Mouse (Mus musculus): ENCODE results near the gene Sept8. TPM values are rescaled to one million over a fixed set of nuclear protein-coding genes. Genes with fewer than 3 reads are reported as not detected.

Gene Sept8
- polyA plus RNA-seq (2014; fragmentation: Illumina TruSeq; extraction: RNeasy Lipid Tissue Mini Kit (QIAGEN cat#74804); ENCODE audit: insufficient read depth, low read depth, low replicate concordance): 21.4 TPM

GRCm38 (mm10) chr11:53519207-53520121 lies at the start of gene Sept8:
TSS of gene Sept8 (plus strand) at chr11:53519257.

GRCm38 (mm10) chr11:53469968-53470695 lies 48.9 kb upstream of the Sept8 start, which contains the start of gene Gm9837:
TSS of gene Gm9837 (minus strand) at chr11:53470479.

GRCm38 (mm10) chr11:53479783-53480301 lies 39.2 kb upstream of the Sept8 start, which contains the start of the genes Gm9945 and Sowaha:
TSS of gene Gm9945 (plus strand) at chr11:53480166.
TSS of gene Sowaha (minus strand) at chr11:53480274.

GRCm38 (mm10) chr11:53567224-53568014 lies 48.4 kb downstream of the Sept8 start, which contains the start of gene Kif3a:
TSS of gene Kif3a (plus strand) at chr11:53567379.

Other genes with a start within 250 kb of the Sept8 start
- gene Hspa4, start 218.8 kb upstream of the Sept8 start, polyA plus RNA-seq (2014; fragmentation: Illumina TruSeq; extraction: RNeasy Lipid Tissue Mini Kit (QIAGEN cat#74804); ENCODE audit: insufficient read depth, low read depth, low replicate concordance): 51.9 TPM
- gene Zcchc10, start 194.6 kb upstream of the Sept8 start, polyA plus RNA-seq (2014; fragmentation: Illumina TruSeq; extraction: RNeasy Lipid Tissue Mini Kit (QIAGEN cat#74804); ENCODE audit: insufficient read depth, low read depth, low replicate concordance): 13.2 TPM
- 12.3 TPM for gene Aff4, start 168.4 kb upstream of the Sept8 start, polyA plus RNA-seq (2014; fragmentation: Illumina TruSeq; extraction: RNeasy Lipid Tissue Mini Kit (QIAGEN cat#74804); ENCODE audit: insufficient read depth, low read depth, low replicate concordance)
- gene Leap2, start 96.1 kb upstream of the Sept8 start, polyA plus RNA-seq (2014; fragmentation: Illumina TruSeq; extraction: RNeasy Lipid Tissue Mini Kit (QIAGEN cat#74804); ENCODE audit: insufficient read depth, low read depth, low replicate concordance): not detected
- 315 TPM for gene Uqcrq, start 88.4 kb upstream of the Sept8 start, polyA plus RNA-seq (2014; fragmentation: Illumina TruSeq; extraction: RNeasy Lipid Tissue Mini Kit (QIAGEN cat#74804); ENCODE audit: insufficient read depth, low read depth, low replicate concordance)
- gene Gdf9, start 88.2 kb upstream of the Sept8 start, polyA plus RNA-seq (2014; fragmentation: Illumina TruSeq; extraction: RNeasy Lipid Tissue Mini Kit (QIAGEN cat#74804); ENCODE audit: insufficient read depth, low read depth, low replicate concordance): 1.0 TPM
- gene Gm10447, start 62.1 kb upstream of the Sept8 start, polyA plus RNA-seq (2014; fragmentation: Illumina TruSeq; extraction: RNeasy Lipid Tissue Mini Kit (QIAGEN cat#74804); ENCODE audit: insufficient read depth, low read depth, low replicate concordance): not detected
- 0.87 TPM for gene Shroom1, start 62.1 kb upstream of the Sept8 start, polyA plus RNA-seq (2014; fragmentation: Illumina TruSeq; extraction: RNeasy Lipid Tissue Mini Kit (QIAGEN cat#74804); ENCODE audit: insufficient read depth, low read depth, low replicate concordance)
- gene Gm9837, start 48.8 kb upstream of the Sept8 start, polyA plus RNA-seq (2014; fragmentation: Illumina TruSeq; extraction: RNeasy Lipid Tissue Mini Kit (QIAGEN cat#74804); ENCODE audit: insufficient read depth, low read depth, low replicate concordance): not detected
- not detected for gene Gm9945, start 39.1 kb upstream of the Sept8 start, polyA plus RNA-seq (2014; fragmentation: Illumina TruSeq; extraction: RNeasy Lipid Tissue Mini Kit (QIAGEN cat#74804); ENCODE audit: insufficient read depth, low read depth, low replicate concordance)
- 0.29 TPM for gene Sowaha, start 39.0 kb upstream of the Sept8 start, polyA plus RNA-seq (2014; fragmentation: Illumina TruSeq; extraction: RNeasy Lipid Tissue Mini Kit (QIAGEN cat#74804); ENCODE audit: insufficient read depth, low read depth, low replicate concordance)
- gene Kif3a, start 48.1 kb downstream of the Sept8 start, polyA plus RNA-seq (2014; fragmentation: Illumina TruSeq; extraction: RNeasy Lipid Tissue Mini Kit (QIAGEN cat#74804); ENCODE audit: insufficient read depth, low read depth, low replicate concordance): 6.5 TPM
- gene Il4, start 99.4 kb downstream of the Sept8 start, polyA plus RNA-seq (2014; fragmentation: Illumina TruSeq; extraction: RNeasy Lipid Tissue Mini Kit (QIAGEN cat#74804); ENCODE audit: insufficient read depth, low read depth, low replicate concordance): not detected
- not detected for gene Il13, start 115.4 kb downstream of the Sept8 start, polyA plus RNA-seq (2014; fragmentation: Illumina TruSeq; extraction: RNeasy Lipid Tissue Mini Kit (QIAGEN cat#74804); ENCODE audit: insufficient read depth, low read depth, low replicate concordance)
- 6.2 TPM for gene Rad50, start 188.1 kb downstream of the Sept8 start, polyA plus RNA-seq (2014; fragmentation: Illumina TruSeq; extraction: RNeasy Lipid Tissue Mini Kit (QIAGEN cat#74804); ENCODE audit: insufficient read depth, low read depth, low replicate concordance)
- not detected for gene Il5, start 201.5 kb downstream of the Sept8 start, polyA plus RNA-seq (2014; fragmentation: Illumina TruSeq; extraction: RNeasy Lipid Tissue Mini Kit (QIAGEN cat#74804); ENCODE audit: insufficient read depth, low read depth, low replicate concordance)